Mouse (Mus musculus): ENCODE measurements around the gene Otud5. TPM values are rescaled to one million over a fixed set of nuclear protein-coding genes. Genes with fewer than 3 reads are reported as not detected.

The Otud5 gene
- polyA plus RNA-seq, 1 experiment from 2014 or later, result 31.1 TPM

DNA sequence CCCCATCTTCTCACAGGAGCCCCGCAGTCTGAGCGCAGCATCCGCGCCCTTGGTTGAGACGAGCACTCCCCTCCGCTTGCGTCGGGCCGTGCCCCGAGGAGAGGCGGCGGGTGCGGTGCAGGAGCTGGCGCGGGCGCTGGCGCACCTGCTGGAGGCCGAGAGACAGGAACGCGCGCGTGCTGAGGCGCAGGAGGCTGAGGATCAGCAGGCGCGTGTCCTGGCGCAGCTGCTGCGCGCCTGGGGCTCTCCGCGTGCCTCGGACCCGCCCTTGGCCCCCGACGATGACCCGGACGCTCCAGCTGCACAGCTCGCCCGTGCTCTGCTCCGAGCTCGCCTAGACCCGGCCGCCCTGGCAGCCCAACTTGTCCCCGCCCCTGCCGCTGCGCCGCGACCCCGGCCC lies 80.9 kb downstream of the Otud5 start:
- ATAC-seq (ENCODE audit: low read depth) (0 out of 2 replicates have a peak, but pooled peaks have one; percentile 15), DNase-seq (ENCODE audit: low spot score) (peak; percentile 5)
- 17% methylated on average over 15 of the region's 48 CpGs for WGBS
- H3K4me2 ChIP-seq (ENCODE audit: low read depth, low read length), result peak overlapping the region; percentile 48
- no peaks in the 10 kb centered on the region for H3K4me1 ChIP-seq (ENCODE audit: control insufficient read depth, insufficient read depth, low read length)
- no peaks in the 10 kb centered on the region for H3K9me3 ChIP-seq (ENCODE audit: control insufficient read depth, low read length)
- peaks cover 68% of the 10 kb centered on the region for H3K27me3 ChIP-seq (replicated peaks; ENCODE audit: control insufficient read depth, insufficient read depth, low read length)
- no peak overlapping the region for H3K9ac ChIP-seq (ENCODE audit: low read depth, low read length)
- H3K36me3 ChIP-seq (ENCODE audit: control insufficient read depth, insufficient read depth, low read length), result no peaks in the 10 kb centered on the region
- H3K27ac ChIP-seq (replicated peaks; ENCODE audit: low read depth, low read length), result no peak overlapping the region
- H3K4me3 ChIP-seq (ENCODE audit: low read depth, low read length), result peak overlapping the region; percentile 26

MicroRNAs encoded within 50 kb of the gene (microRNA counts, 519-probe panel; counts per million panel counts)
- 2,530 counts per million, percentile 50 among the panel's probes with 10 or more counts for microRNA mmu-miR-1198

Small RNAs within 50 kb of the gene (microRNA-seq; reads per million reads assigned to microRNA genes)
- gene Mir1198 (ENCODE audit: borderline number of aligned reads), result 25.1 reads per million, percentile 36 among the genes with 10 or more reads in this experiment

Other genes with a start within 250 kb of the Otud5 start
- 22.6 and 27.2 TPM in 2 replicates for gene Ccdc22, start 235.8 kb upstream of the Otud5 start, polyA plus RNA-seq (2014; fragmentation: Nextera tagmentation; extraction: Ambion mirVana)
- gene Cacna1f, start 234.3 kb upstream of the Otud5 start, polyA plus RNA-seq (2014; fragmentation: Nextera tagmentation; extraction: Ambion mirVana), result 0.04 and 0.08 TPM in 2 replicates
- 4.6 and 4.7 TPM in 2 replicates for gene Syp, start 202.9 kb upstream of the Otud5 start, polyA plus RNA-seq (2014; fragmentation: Nextera tagmentation; extraction: Ambion mirVana)
- 7.5 and 8.3 TPM in 2 replicates for gene Prickle3, start 184.1 kb upstream of the Otud5 start, polyA plus RNA-seq (2014; fragmentation: Nextera tagmentation; extraction: Ambion mirVana)
- gene Plp2, start 170.0 kb upstream of the Otud5 start, polyA plus RNA-seq (2014; fragmentation: Nextera tagmentation; extraction: Ambion mirVana), result 199 and 201 TPM in 2 replicates
- 0.50 and 0.59 TPM in 2 replicates for gene Magix, start 160.1 kb upstream of the Otud5 start, polyA plus RNA-seq (2014; fragmentation: Nextera tagmentation; extraction: Ambion mirVana)
- gene Gpkow, start 144.2 kb upstream of the Otud5 start, polyA plus RNA-seq (2014; fragmentation: Nextera tagmentation; extraction: Ambion mirVana), result 40.0 and 42.1 TPM in 2 replicates
- gene Wdr45, start 127.0 kb upstream of the Otud5 start, polyA plus RNA-seq (2014; fragmentation: Nextera tagmentation; extraction: Ambion mirVana), result 18.7 and 26.5 TPM in 2 replicates
- not detected in 2 replicates for gene Gm45208, start 119.1 kb upstream of the Otud5 start, polyA plus RNA-seq (2014; fragmentation: Nextera tagmentation; extraction: Ambion mirVana)
- gene Praf2, start 112.9 kb upstream of the Otud5 start, polyA plus RNA-seq (2014; fragmentation: Nextera tagmentation; extraction: Ambion mirVana), result 83.5 and 85.5 TPM in 2 replicates
- 11.0 and 14.8 TPM in 2 replicates for gene Ccdc120, start 90.5 kb upstream of the Otud5 start, polyA plus RNA-seq (2014; fragmentation: Nextera tagmentation; extraction: Ambion mirVana)
- gene Tfe3, start 78.8 kb upstream of the Otud5 start, polyA plus RNA-seq (2014; fragmentation: Nextera tagmentation; extraction: Ambion mirVana), result 19.5 and 21.0 TPM in 2 replicates
- 32.1 and 32.9 TPM in 2 replicates for gene Gripap1, start 51.6 kb upstream of the Otud5 start, polyA plus RNA-seq (2014; fragmentation: Nextera tagmentation; extraction: Ambion mirVana)
- gene Kcnd1, start 19.1 kb upstream of the Otud5 start, polyA plus RNA-seq (2014; fragmentation: Nextera tagmentation; extraction: Ambion mirVana), result 3.2 and 3.5 TPM in 2 replicates
- 4.8 and 6.1 TPM in 2 replicates for gene Pim2, start 36.9 kb downstream of the Otud5 start, polyA plus RNA-seq (2014; fragmentation: Nextera tagmentation; extraction: Ambion mirVana)
- gene Slc35a2, start 42.7 kb downstream of the Otud5 start, polyA plus RNA-seq (2014; fragmentation: Nextera tagmentation; extraction: Ambion mirVana), result 28.6 and 30.0 TPM in 2 replicates
- gene Pqbp1, start 57.9 kb downstream of the Otud5 start, polyA plus RNA-seq (2014; fragmentation: Nextera tagmentation; extraction: Ambion mirVana), result 92.3 and 98.1 TPM in 2 replicates
- gene Timm17b, start 58.0 kb downstream of the Otud5 start, polyA plus RNA-seq (2014; fragmentation: Nextera tagmentation; extraction: Ambion mirVana), result 170 and 176 TPM in 2 replicates
- gene Gm10491, start 66.5 kb downstream of the Otud5 start, polyA plus RNA-seq (2014; fragmentation: Nextera tagmentation; extraction: Ambion mirVana), result not detected in 2 replicates
- gene Gm10490, start 68.2 kb downstream of the Otud5 start, polyA plus RNA-seq (2014; fragmentation: Nextera tagmentation; extraction: Ambion mirVana), result not detected in 2 replicates
- 8.6 and 9.3 TPM in 2 replicates for gene Pcsk1n, start 78.5 kb downstream of the Otud5 start, polyA plus RNA-seq (2014; fragmentation: Nextera tagmentation; extraction: Ambion mirVana)
- gene Eras, start 87.2 kb downstream of the Otud5 start, polyA plus RNA-seq (2014; fragmentation: Nextera tagmentation; extraction: Ambion mirVana), result not detected in 2 replicates
- gene Hdac6, start 106.5 kb downstream of the Otud5 start, polyA plus RNA-seq (2014; fragmentation: Nextera tagmentation; extraction: Ambion mirVana), result 24.0 and 27.7 TPM in 2 replicates
- gene Gata1, start 136.7 kb downstream of the Otud5 start, polyA plus RNA-seq (2014; fragmentation: Nextera tagmentation; extraction: Ambion mirVana), result 0.86 and 1.4 TPM in 2 replicates
- gene Glod5, start 177.1 kb downstream of the Otud5 start, polyA plus RNA-seq (2014; fragmentation: Nextera tagmentation; extraction: Ambion mirVana), result not detected in 2 replicates
- gene Suv39h1, start 233.4 kb downstream of the Otud5 start, polyA plus RNA-seq (2014; fragmentation: Nextera tagmentation; extraction: Ambion mirVana), result 42.5 and 47.6 TPM in 2 replicates
- gene Was, start 249.1 kb downstream of the Otud5 start, polyA plus RNA-seq (2014; fragmentation: Nextera tagmentation; extraction: Ambion mirVana), result 0.97 and 1.0 TPM in 2 replicates

All from embryonic facial prominence, embryonic 14.5 days (tissue).